Mouse (Mus musculus): ENCODE measurements at regions not wholly inside any gene's neighbourhood (a gene's known extent, or its start where the extent isn't known, plus 50 kb on each side); places are given as distances from the start of the nearest gene placed in this dataset.

DNA sequence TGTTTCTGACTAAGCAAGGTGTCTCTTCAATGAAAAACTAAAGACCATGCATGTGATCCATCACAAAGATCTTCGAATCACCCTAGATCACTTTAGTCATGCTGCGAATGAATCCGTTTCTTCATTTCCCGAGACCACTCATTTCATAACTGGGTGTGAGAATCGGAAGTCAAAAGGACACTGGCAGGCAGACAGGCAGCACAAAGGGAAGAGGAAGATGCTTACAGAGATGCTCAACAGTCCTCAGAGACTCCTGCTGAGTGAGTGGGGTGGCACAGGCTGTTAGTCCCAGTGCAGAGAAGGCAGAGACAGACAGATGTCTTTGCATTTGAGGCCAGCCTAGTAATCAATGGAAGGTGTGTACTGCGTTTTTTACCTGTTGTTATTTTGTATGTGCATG is 155.6 kb upstream of the Jmjd1c start:
- TF ChIP-seq CTCF (IDR thresholded peaks at IDR 0.05; ENCODE audit: borderline replicate concordance, control insufficient read depth, extremely low read depth, insufficient read depth, low read length, poor library complexity) (no peak), POLR2A (IDR thresholded peaks at IDR 0.05; ENCODE audit: control insufficient read depth, extremely low read depth, insufficient read depth, low read length, poor library complexity) (no peak)
